Mouse (Mus musculus) limb, embryonic 10.5 days (tissue): ENCODE measurements around the gene Zc3h18. TPM values are rescaled to one million over a fixed set of nuclear protein-coding genes. Genes with fewer than 3 reads are reported as not detected.

ENCODE experiments used
- DNase-seq: peaks from one replicate; pipeline ENCODE4 v3.0.0-alpha.2; 2017; ENCODE audit warnings: low spot score
- H3K27ac ChIP-seq: fragments of 300-500 bp; sonication (generic); 2 replicates; pipeline ENCODE4 v1.5.1; 2016; ENCODE audit warnings: mild to moderate bottlenecking
- H3K27me3 ChIP-seq: fragments of 300-500 bp; sonication (generic); 2 replicates; pipeline ENCODE4 v1.6.1; 2016; ENCODE audit warnings: low read depth, mild to moderate bottlenecking; ENCODE audit not compliant: poor library complexity, severe bottlenecking
- H3K36me3 ChIP-seq: fragments of 300-500 bp; sonication (generic); 2 replicates; pipeline ENCODE4 v1.6.1; 2016; ENCODE audit warnings: mild to moderate bottlenecking, moderate library complexity
- H3K4me1 ChIP-seq: fragments of 300-500 bp; sonication (generic); 2 replicates; pipeline ENCODE4 v1.6.1; 2016
- H3K4me3 ChIP-seq: fragments of 300-500 bp; sonication (generic); 2 replicates; pipeline ENCODE4 v1.5.1; 2016; ENCODE audit warnings: mild to moderate bottlenecking, moderate library complexity
- H3K9me3 ChIP-seq: fragments of 300-500 bp; sonication (generic); replicated peaks from 2 replicates; pipeline ENCODE4 v1.6.1; 2016; ENCODE audit warnings: mild to moderate bottlenecking
- WGBS: fragments of 180-500 bp; shearing (Covaris S2); methylation state at CpG from one replicate; pipeline ENCODE4 v1.1.7; 2016; 5-methylcytosine and 5-hydroxymethylcytosine counted together
- polyA plus RNA-seq: library from polyadenylated mRNA; unstranded; fragments of >200 nt; fragmentation: Nextera tagmentation; extraction: Ambion mirVana; gene quantifications from 2 replicates; pipeline ENCODE4 v1.2.1, GENCODE M21; 2016

The Zc3h18 gene
- polyA plus RNA-seq, 1 experiment from 2014 or later = 84.2 TPM

DNA sequence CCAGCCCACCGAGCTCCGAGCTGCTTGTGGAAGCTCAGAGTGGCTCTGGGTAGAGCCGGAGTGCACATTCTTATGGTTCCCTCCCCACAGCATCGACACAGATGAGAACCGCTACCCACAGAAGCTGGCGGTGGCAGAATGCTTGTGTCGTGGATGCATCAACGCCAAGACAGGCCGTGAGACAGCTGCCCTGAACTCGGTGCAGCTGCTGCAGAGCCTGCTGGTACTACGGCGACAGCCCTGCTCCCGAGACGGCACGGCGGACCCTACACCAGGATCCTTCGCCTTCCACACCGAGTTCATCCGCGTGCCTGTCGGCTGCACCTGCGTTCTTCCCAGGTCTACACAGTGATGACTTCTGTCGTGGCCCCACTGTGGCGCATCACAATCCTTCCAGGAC lies 46.8 kb downstream of the Zc3h18 start:
- DNase-seq = no peak
- WGBS = 87% methylated on average over 24 of the region's 24 CpGs
- H3K36me3 ChIP-seq = peaks cover 31% of the 10 kb centered on the region
- no peaks in the 10 kb centered on the region for H3K4me1 ChIP-seq
- H3K27me3 ChIP-seq = no peaks in the 10 kb centered on the region
- no peaks in the 10 kb centered on the region for H3K9me3 ChIP-seq
- H3K27ac ChIP-seq = no peak overlapping the region
- no peak overlapping the region for H3K4me3 ChIP-seq

DNA sequence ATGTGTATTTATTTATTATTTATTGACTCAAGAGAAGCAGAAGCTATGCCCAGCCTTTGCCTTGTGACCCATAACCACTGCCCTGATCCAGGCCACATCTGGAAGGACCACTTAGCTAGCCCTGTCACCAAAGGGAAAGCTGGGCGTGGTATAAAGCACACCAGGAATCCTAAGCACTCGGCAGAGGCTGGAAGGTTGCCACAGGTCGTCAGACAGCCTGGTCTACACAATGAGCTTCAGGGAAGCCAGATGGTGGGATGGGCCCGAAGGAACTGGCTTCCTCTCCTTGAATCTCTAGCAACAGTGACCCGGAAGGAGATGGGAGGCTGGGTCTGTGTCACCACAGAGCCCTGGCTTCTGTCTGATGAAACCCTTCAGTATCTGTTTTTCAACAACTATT lies 47.2 kb downstream of the Zc3h18 start:
- H3K27ac ChIP-seq = no peak overlapping the region
- H3K4me3 ChIP-seq = no peak overlapping the region
- no peaks in the 10 kb centered on the region for H3K9me3 ChIP-seq
- H3K27me3 ChIP-seq = no peaks in the 10 kb centered on the region
- WGBS = 59% methylated on average over 5 of the region's 5 CpGs
- no peaks in the 10 kb centered on the region for H3K4me1 ChIP-seq
- peaks cover 26% of the 10 kb centered on the region for H3K36me3 ChIP-seq
- no peak for DNase-seq

DNA sequence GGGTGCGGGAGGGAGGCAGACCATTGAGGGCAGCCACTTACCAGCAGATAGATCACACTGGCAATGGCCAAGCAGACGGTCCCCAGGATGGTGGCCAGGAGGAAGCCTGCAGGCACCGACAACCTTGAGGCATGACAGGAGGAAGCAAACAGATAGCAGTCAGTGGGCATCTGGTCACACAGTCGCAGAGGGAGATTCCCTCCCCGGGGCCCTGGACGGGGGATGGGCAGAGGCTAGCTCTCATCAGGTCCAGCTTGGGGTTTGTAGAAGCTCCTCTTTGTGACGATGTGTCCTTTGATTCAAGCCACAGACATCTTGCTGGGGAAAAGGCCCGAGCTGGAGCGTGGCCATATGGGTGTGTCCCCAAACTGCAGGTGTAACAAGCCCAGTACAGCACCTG lies 49.7 kb downstream of the Zc3h18 start:
- no peaks in the 10 kb centered on the region for H3K27me3 ChIP-seq
- H3K36me3 ChIP-seq = 0 out of 2 replicates have a peak, but pooled peaks cover 12% of the 10 kb centered on the region
- no peak overlapping the region for H3K4me3 ChIP-seq
- WGBS = 79% methylated on average over 9 of the region's 9 CpGs
- H3K27ac ChIP-seq = no peak overlapping the region
- H3K4me1 ChIP-seq = no peaks in the 10 kb centered on the region; the same call in 1 of the 2 replicates
- H3K9me3 ChIP-seq = no peaks in the 10 kb centered on the region
- DNase-seq = no peak

DNA sequence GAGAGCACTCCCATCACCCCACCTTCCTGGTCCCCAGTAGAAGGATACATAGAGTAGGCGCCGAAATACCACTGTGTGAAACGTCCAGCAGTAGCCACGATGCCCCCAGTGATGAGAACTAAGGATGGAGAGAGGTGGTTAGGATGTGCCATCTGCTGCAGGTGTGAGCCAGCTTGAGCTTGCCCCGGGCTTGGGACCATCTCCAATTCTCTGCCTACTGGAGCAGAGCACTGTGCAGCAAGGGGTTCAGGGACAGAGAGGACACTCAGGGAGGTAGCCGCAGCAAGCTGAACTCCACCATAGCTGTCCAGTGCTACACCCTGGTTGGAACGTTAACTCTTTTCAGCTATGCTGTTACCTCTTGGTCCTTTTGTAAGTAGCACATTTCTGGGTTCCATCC lies 51.2 kb downstream of the Zc3h18 start:
- H3K9me3 ChIP-seq = no peaks in the 10 kb centered on the region
- H3K4me3 ChIP-seq = no peak overlapping the region
- H3K27me3 ChIP-seq = no peaks in the 10 kb centered on the region
- peaks cover 15% of the 10 kb centered on the region for H3K4me1 ChIP-seq
- 89% methylated on average over 7 of the region's 7 CpGs for WGBS
- no peak for DNase-seq
- H3K27ac ChIP-seq = no peak overlapping the region
- 0 out of 2 replicates have a peak, but pooled peaks cover 12% of the 10 kb centered on the region for H3K36me3 ChIP-seq

GRCm38 (mm10) chr8:122428163-122428562 lies 51.8 kb downstream of the Zc3h18 start:
- Histone ChIP-seq H3K27me3 (no peaks in the 10 kb centered on the region), H3K4me1 (peaks cover 20% of the 10 kb centered on the region), H3K27ac (no peak overlapping the region), H3K9me3 (no peaks in the 10 kb centered on the region), H3K36me3 (0 out of 2 replicates have a peak, but pooled peaks cover 12% of the 10 kb centered on the region), H3K4me3 (no peak overlapping the region)
- DNase-seq = no peak
- WGBS = 87% methylated on average over 9 of the region's 9 CpGs

DNA sequence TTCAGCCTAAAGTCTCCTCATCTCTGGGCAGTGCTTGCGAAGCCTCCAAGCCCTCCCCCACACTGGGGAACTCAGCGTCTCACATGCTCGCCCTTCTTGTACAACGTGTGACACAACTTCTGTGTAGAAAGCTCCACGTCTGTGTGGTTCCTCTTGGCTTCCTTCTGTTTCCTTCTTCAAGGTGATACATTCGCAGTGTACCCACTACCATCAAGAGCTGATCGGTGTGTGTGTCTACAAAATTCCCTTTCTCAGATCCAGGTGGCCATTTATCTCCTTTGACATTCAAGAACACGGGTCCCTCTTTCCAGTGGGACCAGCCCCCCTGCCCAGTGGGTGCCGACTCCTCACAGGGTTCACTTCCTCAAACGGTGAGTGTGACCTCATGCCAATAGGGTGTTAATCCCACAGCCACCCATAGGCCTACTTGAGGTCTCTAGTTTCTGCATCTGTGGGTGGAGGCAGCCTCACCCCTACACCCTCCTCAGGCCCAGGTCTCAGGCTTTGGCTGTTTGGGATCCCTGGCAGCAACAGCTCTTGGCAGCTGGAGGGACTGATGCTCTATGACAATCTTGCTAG lies 53.7 kb downstream of the Zc3h18 start:
- Histone ChIP-seq H3K4me1 (peaks cover 23% of the 10 kb centered on the region), H3K9me3 (no peaks in the 10 kb centered on the region), H3K36me3 (peaks cover 30% of the 10 kb centered on the region), H3K27ac (no peak overlapping the region), H3K27me3 (no peaks in the 10 kb centered on the region), H3K4me3 (no peak overlapping the region)
- 87% methylated on average over 10 of the region's 10 CpGs for WGBS
- no peak for DNase-seq

GRCm38 (mm10) chr8:122430646-122431045 lies 54.2 kb downstream of the Zc3h18 start:
- 83% methylated on average over 3 of the region's 3 CpGs for WGBS

GRCm38 (mm10) chr8:122431694-122432442 lies 55.5 kb downstream of the Zc3h18 start:
- Histone ChIP-seq H3K4me3 (peak overlapping the region; percentile 63), H3K36me3 (peaks cover 41% of the 10 kb centered on the region), H3K4me1 (peaks cover 23% of the 10 kb centered on the region), H3K27ac (peak overlapping the region; percentile 84), H3K9me3 (no peaks in the 10 kb centered on the region), H3K27me3 (no peaks in the 10 kb centered on the region)
- 45% methylated on average over 18 of the region's 18 CpGs for WGBS
- DNase-seq = peak; percentile 54

More at GRCm38 (mm10) chr8:122430646-122431045, 54.2 kb downstream of the Zc3h18 start:
- Histone ChIP-seq H3K27ac (no peak overlapping the region), H3K4me3 (no peak overlapping the region), H3K27me3 (no peaks in the 10 kb centered on the region), H3K36me3 (peaks cover 35% of the 10 kb centered on the region), H3K4me1 (peaks cover 23% of the 10 kb centered on the region), H3K9me3 (no peaks in the 10 kb centered on the region)
- DNase-seq = no peak

DNA sequence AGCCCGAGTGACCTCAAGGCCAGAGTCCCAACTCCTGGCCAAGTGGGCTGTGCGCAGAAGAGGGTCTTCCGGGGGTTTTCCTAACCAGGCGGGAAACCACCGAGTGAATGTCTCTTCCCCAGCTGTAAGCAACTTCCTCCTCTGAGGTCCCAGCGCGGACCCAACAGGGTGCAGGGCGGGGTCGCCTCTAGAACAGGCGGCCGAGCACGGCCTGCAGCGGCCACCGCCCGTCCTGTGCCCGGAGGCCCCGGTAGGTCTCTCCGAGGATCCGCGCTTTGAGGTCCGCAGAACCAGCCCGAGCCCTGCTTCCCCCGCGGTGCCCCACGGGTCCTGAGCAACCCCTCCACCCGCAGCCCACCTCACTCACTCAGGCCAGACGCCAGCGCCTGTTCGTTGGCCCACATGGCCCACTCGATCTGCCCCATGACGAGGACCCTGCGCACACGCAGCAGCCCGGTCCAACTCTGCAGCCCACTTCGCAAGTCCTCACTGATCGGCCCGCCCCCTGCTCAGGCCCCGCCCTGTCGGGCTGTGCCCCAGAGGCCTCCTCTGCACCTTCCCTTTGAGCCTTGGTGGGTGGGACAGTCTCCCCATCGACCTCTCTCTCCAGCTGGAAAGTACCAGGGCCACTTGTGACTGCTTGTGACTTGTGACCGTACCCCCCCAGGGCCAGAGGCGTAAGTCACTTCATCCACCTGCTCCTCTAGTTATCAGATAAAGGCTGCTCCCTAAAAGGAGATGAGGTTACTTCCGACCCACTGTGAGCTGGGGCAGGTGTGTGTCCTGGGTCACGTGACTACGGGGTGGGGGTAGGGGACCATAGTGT lies 56.2 kb downstream of the Zc3h18 start, which contains the start of gene Cyba:
TSS of gene Cyba (minus strand) at position 488 of the 826 bp plus-strand sequence.
- H3K9me3 ChIP-seq = no peaks in the 10 kb centered on the region
- 5% methylated on average over 45 of the region's 45 CpGs for WGBS
- H3K27me3 ChIP-seq = no peaks in the 10 kb centered on the region
- H3K4me1 ChIP-seq = peaks cover 26% of the 10 kb centered on the region
- peaks cover 46% of the 10 kb centered on the region for H3K36me3 ChIP-seq
- peak within 1 kb of the TSS; percentile 63 for H3K4me3 ChIP-seq
- peak; percentile 77 for DNase-seq
- peak within 1 kb of the TSS; percentile 84 for H3K27ac ChIP-seq

- peak overlapping the region; percentile 84 for H3K27ac ChIP-seq
- peak overlapping the region; percentile 63; the same call in 1 of the 2 replicates for H3K4me3 ChIP-seq
- WGBS = 69% methylated on average over 11 of the region's 11 CpGs
- no peaks in the 10 kb centered on the region for H3K27me3 ChIP-seq
- no peak for DNase-seq
- peaks cover 32% of the 10 kb centered on the region for H3K4me1 ChIP-seq
- no peaks in the 10 kb centered on the region for H3K9me3 ChIP-seq
- peaks cover 53% of the 10 kb centered on the region for H3K36me3 ChIP-seq
Measured at GRCm38 (mm10) chr8:122433269-122433905, 57.0 kb downstream of the Zc3h18 start.

DNA sequence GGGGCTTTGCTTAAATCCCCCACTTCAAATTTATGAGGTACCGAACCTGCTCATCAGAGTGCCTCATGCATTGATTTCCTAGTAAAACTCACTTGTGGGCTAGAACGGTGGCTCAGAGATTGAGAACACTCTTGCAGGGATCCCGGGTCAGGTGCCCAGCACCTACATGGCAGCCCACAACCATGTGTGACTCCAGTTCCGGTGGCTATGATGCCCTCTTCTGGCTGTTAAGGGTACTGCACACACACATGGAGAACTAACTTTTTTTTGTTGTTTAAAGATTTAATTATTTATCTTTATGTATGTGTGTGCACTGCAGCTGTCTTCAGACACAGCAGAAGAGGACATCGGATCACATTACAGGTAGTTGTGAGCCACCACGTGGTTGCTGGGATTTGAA lies 59.0 kb downstream of the Zc3h18 start:
- Histone ChIP-seq H3K4me3 (no peak overlapping the region), H3K27me3 (no peaks in the 10 kb centered on the region), H3K27ac (no peak overlapping the region), H3K9me3 (no peaks in the 10 kb centered on the region), H3K4me1 (peaks cover 35% of the 10 kb centered on the region), H3K36me3 (peaks cover 71% of the 10 kb centered on the region)
- WGBS = 91% methylated on average over 6 of the region's 6 CpGs
- DNase-seq = no peak

- Histone ChIP-seq H3K36me3 (peaks cover 71% of the 10 kb centered on the region), H3K4me1 (peaks cover 35% of the 10 kb centered on the region), H3K27me3 (no peaks in the 10 kb centered on the region), H3K27ac (no peak overlapping the region), H3K4me3 (no peak overlapping the region), H3K9me3 (no peaks in the 10 kb centered on the region)
- DNase-seq = no peak
- WGBS = 95% methylated on average over 9 of the region's 9 CpGs
Measured at GRCm38 (mm10) chr8:122436146-122436545, 59.7 kb downstream of the Zc3h18 start.
